35 mouse cellular contexts compared by ENCODE assay signal in genomic region chr8:89980441-89980840, GRCm38 (mm10).
"Had no signal": no experiment of that assay in that cellular context is flagged by ENCODE, and none has a peak within 500 bp of the region (broad histone marks: within the 10 kb centered on the region; RNA-seq: fewer than 3 reads in every experiment).

No protein-coding gene starts in this region.

- H3K9me3 ChIP-seq: heart, embryonic 10.5 days; heart, embryonic 12.5 days; heart, embryonic 15.5 days; hindbrain, embryonic 10.5 days; hindbrain, embryonic 12.5 days; hindbrain, embryonic 13.5 days; hindbrain, embryonic 15.5 days; intestine, embryonic 15.5 days; kidney, embryonic 15.5 days had no signal

- H3K36me3 ChIP-seq: heart, embryonic 10.5 days; heart, embryonic 12.5 days; heart, embryonic 13.5 days; heart, embryonic 15.5 days; hindbrain, embryonic 10.5 days; hindbrain, embryonic 12.5 days; hindbrain, embryonic 13.5 days; hindbrain, embryonic 15.5 days; intestine, embryonic 15.5 days; kidney, embryonic 15.5 days had no signal

- H3K4me1 ChIP-seq: heart, embryonic 10.5 days; hindbrain, embryonic 10.5 days; hindbrain, embryonic 12.5 days; hindbrain, embryonic 13.5 days; hindbrain, embryonic 15.5 days; intestine, embryonic 15.5 days; kidney, embryonic 15.5 days had no signal

- H3K27me3 ChIP-seq: heart, embryonic 12.5 days; heart, embryonic 13.5 days; heart, embryonic 15.5 days; hindbrain, embryonic 12.5 days; hindbrain, embryonic 13.5 days; hindbrain, embryonic 15.5 days; intestine, embryonic 15.5 days; kidney, embryonic 15.5 days had no signal

- H3K9ac ChIP-seq: heart, embryonic 12.5 days; heart, embryonic 13.5 days; heart, embryonic 15.5 days; hindbrain, embryonic 12.5 days; hindbrain, embryonic 13.5 days; hindbrain, embryonic 14.5 days; hindbrain, embryonic 15.5 days; intestine, embryonic 15.5 days; kidney, embryonic 15.5 days had no signal

- H3K4me2 ChIP-seq: heart, embryonic 11.5 days; heart, embryonic 12.5 days; heart, embryonic 13.5 days; heart, embryonic 15.5 days; hindbrain, embryonic 12.5 days; hindbrain, embryonic 13.5 days; hindbrain, embryonic 14.5 days; hindbrain, embryonic 15.5 days; intestine, embryonic 15.5 days; kidney, embryonic 15.5 days had no signal

- DNase-seq: heart, postnatal 10 days; heart, postnatal 14 days; heart, postnatal 36 days; heart, postnatal 4 days; kidney, adult 11 months; kidney, adult 18-20 months; kidney, adult 2 months; kidney, adult 8-10 months; kidney, adult 9 months; kidney, postnatal 10 days; kidney, postnatal 14 days; kidney, postnatal 25 days; kidney, postnatal 36 days; kidney, postnatal 4 days; layer of hippocampus, adult 9-11 months; layer of hippocampus, postnatal 36 days had no signal

- ATAC-seq: hindbrain, embryonic 16.5 days; hindbrain, postnatal 0 days; inflammation-experienced regulatory T-cells, adult 6 months; intestine, embryonic 15.5 days; intestine, embryonic 16.5 days; intestine, postnatal 0 days had no signal

- H3K4me3 ChIP-seq: heart, embryonic 10.5 days; heart, embryonic 12.5 days; heart, embryonic 13.5 days; heart, embryonic 15.5 days; hindbrain, embryonic 10.5 days; hindbrain, embryonic 12.5 days; hindbrain, embryonic 13.5 days; hindbrain, embryonic 15.5 days; intestine, embryonic 15.5 days; kidney, embryonic 15.5 days; layer of hippocampus, adult 2 months had no signal

- H3K27ac ChIP-seq: heart, embryonic 10.5 days; heart, embryonic 13.5 days; heart, embryonic 15.5 days; hindbrain, embryonic 10.5 days; hindbrain, embryonic 12.5 days; hindbrain, embryonic 13.5 days; hindbrain, embryonic 14.5 days; hindbrain, embryonic 15.5 days; hindbrain, postnatal 0 days; intestine, embryonic 15.5 days; kidney, embryonic 15.5 days; kidney, postnatal 0 days; layer of hippocampus, adult 2 months had no signal
